Mouse (Mus musculus): ENCODE measurements around the gene Iqgap3.

DNA sequence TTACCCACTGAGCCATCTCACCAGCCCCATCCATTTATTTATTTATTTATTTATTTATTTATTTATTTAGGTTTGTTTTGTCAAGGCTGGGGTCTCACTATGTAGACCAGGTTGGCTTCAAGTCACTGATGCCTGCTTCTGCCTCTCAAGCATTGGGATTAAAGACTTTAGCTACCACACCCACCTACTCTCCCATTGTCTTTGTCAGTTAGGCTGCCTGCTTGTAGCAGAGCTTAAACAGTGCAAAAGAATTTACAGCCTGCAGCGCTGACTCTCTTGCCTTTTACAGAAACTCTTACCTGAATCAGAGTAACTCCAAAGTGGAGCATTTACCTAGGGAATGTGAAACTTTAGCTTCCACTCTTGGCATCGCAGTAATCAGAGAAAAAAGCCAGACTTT lies 72.5 kb downstream of the Iqgap3 start:
- TF ChIP-seq CTCF (conservative IDR thresholded peaks at IDR 0.05; ENCODE audit: low read length) (no peak), POU5F1 (IDR thresholded peaks at IDR 0.05; ENCODE audit: borderline replicate concordance, low read length) (no peak)
